Mouse (Mus musculus) myocyte (in vitro differentiated cells): ENCODE results near the gene Bach2.

Experiments
- E2F4 ChIP-seq: IDR thresholded peaks from one replicate; pipeline ENCODE4 v1.6.1; 2011; ENCODE audit warnings: mild to moderate bottlenecking, control low read depth, moderate library complexity; ENCODE audit not compliant: insufficient read depth
- MAX ChIP-seq: IDR thresholded peaks from one replicate; pipeline ENCODE4 v1.6.1; 2011; ENCODE audit warnings: low read depth, mild to moderate bottlenecking, control low read depth
- MYOD1 ChIP-seq, 3 experiments: IDR thresholded peaks; one replicate each; pipeline ENCODE4 v1.6.1; 2011; ENCODE audit warnings: control low read depth in 2 of 3, low read depth in 2 of 3, mild to moderate bottlenecking in 2 of 3, moderate library complexity in 1 of 3; ENCODE audit not compliant: insufficient read length in 2 of 3, control insufficient read depth in 1 of 3
- MYOG ChIP-seq, 3 experiments: IDR thresholded peaks; one replicate each; pipeline ENCODE4 v1.6.1; 2011; ENCODE audit warnings: control low read depth in 2 of 3, low read depth in 2 of 3, mild to moderate bottlenecking in 2 of 3; ENCODE audit not compliant: insufficient read length in 2 of 3, control insufficient read depth in 1 of 3, insufficient read depth in 1 of 3
- POLR2A ChIP-seq: IDR thresholded peaks from one replicate; pipeline ENCODE4 v1.6.1; 2011; ENCODE audit warnings: low read depth, mild to moderate bottlenecking, control low read depth, moderate library complexity; ENCODE audit not compliant: insufficient read length
- POLR2AphosphoS2 ChIP-seq: IDR thresholded peaks from one replicate; pipeline ENCODE4 v1.6.1; 2011; ENCODE audit warnings: low read depth, control low read depth; ENCODE audit not compliant: insufficient read length
- REST ChIP-seq: IDR thresholded peaks from one replicate; pipeline ENCODE4 v1.6.1; 2011; ENCODE audit warnings: mild to moderate bottlenecking, control low read depth, moderate library complexity; ENCODE audit not compliant: insufficient read depth, insufficient read length
- SRF ChIP-seq: IDR thresholded peaks from one replicate; pipeline ENCODE4 v1.6.1; 2011; ENCODE audit warnings: low read depth; ENCODE audit not compliant: control insufficient read depth, insufficient read length
- TCF12 ChIP-seq: IDR thresholded peaks from one replicate; pipeline ENCODE4 v1.6.1; 2011; ENCODE audit warnings: mild to moderate bottlenecking, control low read depth; ENCODE audit not compliant: poor library complexity, insufficient read depth, severe bottlenecking
- TCF3 ChIP-seq: IDR thresholded peaks from one replicate; pipeline ENCODE4 v1.6.1; 2011; ENCODE audit warnings: low read depth, control low read depth; ENCODE audit not compliant: insufficient read length
- USF1 ChIP-seq: IDR thresholded peaks from one replicate; pipeline ENCODE4 v1.6.1; 2011; ENCODE audit warnings: low read depth, mild to moderate bottlenecking, control low read depth, moderate library complexity

DNA sequence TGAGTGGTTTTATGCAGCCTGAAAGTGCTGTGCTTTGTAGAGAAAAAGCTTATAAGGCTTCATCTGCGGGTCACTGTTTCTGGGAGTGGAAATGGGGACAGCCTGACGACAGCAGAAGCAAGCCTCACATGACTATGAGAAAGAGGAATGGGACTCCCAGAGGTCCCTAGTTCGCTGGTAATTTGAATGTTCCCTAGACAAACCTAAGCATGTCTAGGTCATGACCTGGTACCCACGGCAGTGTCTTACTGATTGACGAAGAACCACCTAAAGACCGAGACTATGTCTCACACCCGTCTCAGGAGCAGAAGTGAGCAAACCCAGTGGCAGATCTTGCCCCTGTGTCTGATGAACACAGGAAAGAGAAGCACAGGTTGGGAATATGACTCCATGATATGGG is 325.8 kb downstream of the Bach2 start:
- no peak for TF ChIP-seq POLR2A
- no peak for TF ChIP-seq USF1
- no peak for TF ChIP-seq POLR2AphosphoS2
- no peak for TF ChIP-seq MYOD1 (IDR thresholded peaks at IDR 0.05; ENCODE audit: control insufficient read depth in 1 of 3, insufficient read length in 2 of 3, low read depth in 2 of 3)
- no peak for TF ChIP-seq REST
- no peak for TF ChIP-seq MAX
- TF ChIP-seq MYOG (IDR thresholded peaks at IDR 0.05; ENCODE audit: control insufficient read depth in 1 of 3, insufficient read depth in 1 of 3, insufficient read length in 2 of 3, low read depth in 2 of 3) = no peak
- TF ChIP-seq E2F4 = no peak
- no peak for TF ChIP-seq SRF
- no peak for TF ChIP-seq TCF12
- no peak for TF ChIP-seq TCF3
